Mouse (Mus musculus) erythroid progenitor cell, adult 5-6 weeks (primary cell): ENCODE measurements around the gene Ufd1. TPM values are rescaled to one million over a fixed set of nuclear protein-coding genes. Genes with fewer than 3 reads are reported as not detected.
A peak's percentile ranks its signal among the peaks of the same experiment; 100 is the strongest.
"Not testable (repeated sequence)": the region's sequence is repeated elsewhere in the genome, so short reads cannot be mapped to it uniquely, and the experiment has no call there.

ENCODE experiments used
- ATAC-seq: replicated peaks from 2 replicates; pipeline ENCODE4 v1.8.0; 2016; ENCODE audit warnings: moderate number of reproducible peaks, mild to moderate bottlenecking, moderate TSS enrichment, inconsistent platforms; ENCODE audit not compliant: poor library complexity, low FRiP score, severe bottlenecking
- total RNA-seq, 2 experiments: library from RNA; stranded (forward) in 1 of 2; stranded (reverse) in 1 of 2; fragments of 150-400 nt in 1 of 2; fragments of 186-747, 209-891 nt in 1 of 2; gene quantifications; 2 replicates each; pipeline versions ENCODE4 v1.2.3 to v1.2.4; 2015 to 2017; ENCODE audit warnings: low replicate concordance in 2 of 2

Gene Ufd1
- total RNA-seq, 2 experiments from 2014 or later, result 59.5 to 92.1 TPM

- no peak for ATAC-seq
Observed at GRCm38 (mm10) chr16:18805746-18806145, 5.8 kb upstream of the Ufd1 start.

- no peak for ATAC-seq
Observed at GRCm38 (mm10) chr16:18809001-18809400, 2.6 kb upstream of the Ufd1 start.

- peak; percentile 40 for ATAC-seq
Observed at GRCm38 (mm10) chr16:18811032-18811431, 547 bp upstream of the Ufd1 start.

GRCm38 (mm10) chr16:18812385-18812910 lies 869 bp downstream of the Ufd1 start:
- peak; percentile 54 for ATAC-seq

- no peak for ATAC-seq
Observed at GRCm38 (mm10) chr16:18822356-18822755, 10.8 kb downstream of the Ufd1 start.

GRCm38 (mm10) chr16:18822925-18823324 lies 11.3 kb downstream of the Ufd1 start:
- ATAC-seq, result no peak

GRCm38 (mm10) chr16:18828630-18829029 lies 17.1 kb downstream of the Ufd1 start:
- ATAC-seq, result no peak

GRCm38 (mm10) chr16:18829102-18829501 lies 17.5 kb downstream of the Ufd1 start:
- ATAC-seq, result no peak

GRCm38 (mm10) chr16:18833486-18833885 lies 21.9 kb downstream of the Ufd1 start:
- ATAC-seq, result no peak

- ATAC-seq, result no peak
Observed at GRCm38 (mm10) chr16:18836073-18836467, 24.5 kb downstream of the Ufd1 start.

- ATAC-seq, result peak; percentile 93
Observed at GRCm38 (mm10) chr16:18836468-18837208, 25.1 kb downstream of the Ufd1 start, which contains the start of the genes 2510002D24Rik and Gm28539. Gene 2510002D24Rik, plus strand, starts transcription at chr16:18836578. Gene Gm28539, plus strand, starts transcription at chr16:18836584.

GRCm38 (mm10) chr16:18838346-18838745 lies 26.8 kb downstream of the Ufd1 start:
- ATAC-seq, result no peak

GRCm38 (mm10) chr16:18846301-18846820 lies 34.8 kb downstream of the Ufd1 start:
- ATAC-seq, result no peak

GRCm38 (mm10) chr16:18849521-18850190 lies 38.1 kb downstream of the Ufd1 start:
- ATAC-seq, result not testable (repeated sequence)

GRCm38 (mm10) chr16:18858551-18858950 lies 47.0 kb downstream of the Ufd1 start:
- ATAC-seq, result peak; percentile 61

GRCm38 (mm10) chr16:18860186-18860585 lies 48.6 kb downstream of the Ufd1 start:
- ATAC-seq, result no peak

GRCm38 (mm10) chr16:18870495-18870894 lies 58.9 kb downstream of the Ufd1 start:
- peak; percentile 54 for ATAC-seq

- peak; percentile 15 for ATAC-seq
Observed at GRCm38 (mm10) chr16:18876091-18876441, 64.5 kb downstream of the Ufd1 start.

GRCm38 (mm10) chr16:18876442-18877308 lies 65.1 kb downstream of the Ufd1 start, which contains the start of the genes Mrpl40 and Hira:
Gene Mrpl40, minus strand, starts transcription at chr16:18876862.
Gene Hira, plus strand, starts transcription at chr16:18877037.
- ATAC-seq, result peak; percentile 89
